Mouse (Mus musculus) ES-Bruce4 (cell line): Measurements from ENCODE around the gene Syf2.

Experiments
- CTCF ChIP-seq: IDR thresholded peaks from one replicate; pipeline ENCODE4 v1.8.1; 2011; ENCODE audit warnings: low read depth, low read length
- POLR2A ChIP-seq: IDR thresholded peaks from one replicate; pipeline ENCODE4 v1.8.1; 2011; ENCODE audit warnings: low read length; ENCODE audit not compliant: insufficient read depth

- TF ChIP-seq CTCF (no peak), POLR2A (no peak)
These were observed 6.8 kb downstream of the Syf2 start for GRCm38 (mm10) chr4:134937240-134938176.
